Mouse (Mus musculus): Measurements from ENCODE around the gene Ctnnbip1. TPM values are rescaled to one million over a fixed set of nuclear protein-coding genes. Genes with fewer than 3 reads are reported as not detected.

Gene Ctnnbip1
- polyA plus RNA-seq, 1 experiment from 2014 or later, result 59.7 TPM

DNA sequence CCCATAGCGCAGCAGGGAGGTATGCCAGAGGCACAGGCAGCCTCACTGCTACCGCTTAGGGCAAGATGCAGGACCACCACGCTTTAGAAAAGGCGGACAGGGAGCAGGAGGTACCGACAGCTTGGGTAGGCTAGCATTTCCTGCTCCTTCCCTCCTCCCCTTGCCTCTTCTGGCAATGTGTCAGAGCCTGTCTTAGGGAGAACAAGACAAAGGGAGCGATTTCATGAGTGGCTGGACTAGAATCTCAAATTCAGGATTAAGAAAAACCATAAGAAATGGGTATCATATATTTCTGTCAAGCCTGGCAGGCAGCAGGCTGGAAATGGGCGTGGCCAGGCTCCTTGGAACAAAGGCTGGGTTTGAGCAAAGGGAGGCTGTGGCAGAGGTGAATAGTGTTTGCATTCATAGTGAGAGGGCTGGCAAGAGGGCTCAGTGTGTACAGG, 44.9 kb downstream of the Ctnnbip1 start:
- Histone ChIP-seq H3K36me3 (ENCODE audit: control insufficient read depth, insufficient read depth, low read length) (no peaks in the 10 kb centered on the region), H3K9ac (ENCODE audit: low read length) (peak overlapping the region; percentile 14; the same call in 1 of the 2 replicates), H3K27ac (ENCODE audit: low read length) (peak overlapping the region; percentile 56; the same call in 1 of the 2 replicates), H3K4me2 (ENCODE audit: low read depth, low read length) (peak overlapping the region; percentile 34), H3K4me1 (replicated peaks; ENCODE audit: control insufficient read depth, insufficient read depth, low read length) (peaks cover 41% of the 10 kb centered on the region), H3K9me3 (ENCODE audit: control insufficient read depth, low read length) (0 out of 2 replicates have a peak, but pooled peaks cover 2% of the 10 kb centered on the region), H3K4me3 (ENCODE audit: low read length) (no peak overlapping the region), H3K27me3 (ENCODE audit: control insufficient read depth, insufficient read depth, low read depth, low read length) (no peaks in the 10 kb centered on the region)
- 0 out of 2 replicates have a peak, but pooled peaks have one; percentile 6 for ATAC-seq (ENCODE audit: low read depth)
- WGBS, result 21% methylated on average over 7 of the region's 7 CpGs

- Histone ChIP-seq H3K9me3 (ENCODE audit: control insufficient read depth, low read length) (0 out of 2 replicates have a peak, but pooled peaks cover 2% of the 10 kb centered on the region), H3K36me3 (ENCODE audit: control insufficient read depth, insufficient read depth, low read length) (no peaks in the 10 kb centered on the region), H3K27ac (ENCODE audit: low read length) (no peak overlapping the region), H3K4me3 (ENCODE audit: low read length) (no peak overlapping the region), H3K4me2 (ENCODE audit: low read depth, low read length) (no peak overlapping the region), H3K9ac (ENCODE audit: low read length) (no peak overlapping the region), H3K4me1 (replicated peaks; ENCODE audit: control insufficient read depth, insufficient read depth, low read length) (peaks cover 45% of the 10 kb centered on the region), H3K27me3 (ENCODE audit: control insufficient read depth, insufficient read depth, low read depth, low read length) (no peaks in the 10 kb centered on the region)
- ATAC-seq (ENCODE audit: low read depth), result no peak
- WGBS, result 65% methylated on average over 10 of the region's 10 CpGs
Measured at GRCm38 (mm10) chr4:149563941-149564361, 45.9 kb downstream of the Ctnnbip1 start.

DNA sequence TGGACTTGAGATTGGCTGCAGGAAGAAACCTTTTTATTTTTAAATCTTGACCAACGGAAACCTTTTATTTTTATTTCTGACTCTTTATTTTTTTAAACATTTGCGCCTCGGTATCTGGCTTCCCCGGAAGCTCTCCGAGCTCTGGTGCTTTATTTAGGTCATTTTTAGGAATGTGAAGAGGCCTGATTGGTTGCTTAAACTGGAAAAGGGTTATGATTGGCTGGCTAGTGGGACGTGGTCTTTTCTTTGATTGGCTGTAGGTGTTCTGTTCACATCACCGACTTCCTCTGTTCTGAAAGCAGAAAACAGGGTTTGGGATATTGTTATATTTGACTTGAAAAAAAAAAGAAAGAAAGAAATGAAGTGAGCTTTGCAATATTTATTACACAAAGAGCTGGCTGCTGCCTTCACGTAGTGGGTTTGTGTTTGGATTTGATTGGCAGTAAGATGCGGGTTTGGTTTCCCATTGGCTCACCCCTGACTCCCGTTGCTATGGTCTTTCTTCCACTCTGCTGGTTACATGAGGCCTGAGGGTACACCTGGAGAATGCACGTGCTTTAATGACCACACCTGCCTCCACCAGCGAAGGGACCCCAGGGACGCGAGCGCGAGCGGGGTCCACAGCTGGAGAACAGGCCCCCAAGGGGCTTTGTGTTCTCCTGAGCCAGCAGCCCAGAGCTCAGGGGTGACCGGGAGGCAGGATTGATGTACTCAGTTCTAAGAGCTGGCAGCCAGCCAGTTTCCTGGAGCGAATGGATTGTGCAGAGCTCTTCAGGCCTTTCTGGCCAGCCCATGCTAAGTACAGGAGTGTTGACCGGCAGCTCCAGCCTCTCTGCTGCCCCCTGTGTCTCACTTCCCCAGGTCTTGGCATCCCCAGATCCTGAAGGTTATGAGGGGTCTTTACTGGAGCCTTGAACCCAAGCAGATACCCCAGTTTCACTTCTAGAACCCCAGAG, 46.7 kb downstream of the Ctnnbip1 start:
- H3K4me1 ChIP-seq (replicated peaks; ENCODE audit: control insufficient read depth, insufficient read depth, low read length), result peaks cover 53% of the 10 kb centered on the region
- H3K4me3 ChIP-seq (ENCODE audit: low read length), result no peak overlapping the region
- H3K9me3 ChIP-seq (ENCODE audit: control insufficient read depth, low read length), result 0 out of 2 replicates have a peak, but pooled peaks cover 2% of the 10 kb centered on the region
- no peaks in the 10 kb centered on the region for H3K36me3 ChIP-seq (ENCODE audit: control insufficient read depth, insufficient read depth, low read length)
- peak overlapping the region; percentile 56 for H3K27ac ChIP-seq (ENCODE audit: low read length)
- peak overlapping the region; percentile 18 for H3K4me2 ChIP-seq (ENCODE audit: low read depth, low read length)
- ATAC-seq (ENCODE audit: low read depth), result peak; percentile 85
- no peaks in the 10 kb centered on the region for H3K27me3 ChIP-seq (ENCODE audit: control insufficient read depth, insufficient read depth, low read depth, low read length)
- H3K9ac ChIP-seq (ENCODE audit: low read length), result no peak overlapping the region
- whole genome bisulfite sequencing, result 35% methylated on average over 20 of the region's 20 CpGs

- H3K27ac ChIP-seq (ENCODE audit: low read length), result peak overlapping the region; percentile 19
- H3K9me3 ChIP-seq (ENCODE audit: control insufficient read depth, low read length), result no peaks in the 10 kb centered on the region
- no peak overlapping the region for H3K9ac ChIP-seq (ENCODE audit: low read length)
- no peaks in the 10 kb centered on the region for H3K27me3 ChIP-seq (ENCODE audit: control insufficient read depth, insufficient read depth, low read depth, low read length)
- no peak overlapping the region for H3K4me3 ChIP-seq (ENCODE audit: low read length)
- H3K4me2 ChIP-seq (ENCODE audit: low read depth, low read length), result no peak overlapping the region
- 27% methylated on average over 8 of the region's 8 CpGs for WGBS
- no peaks in the 10 kb centered on the region for H3K36me3 ChIP-seq (ENCODE audit: control insufficient read depth, insufficient read depth, low read length)
- H3K4me1 ChIP-seq (replicated peaks; ENCODE audit: control insufficient read depth, insufficient read depth, low read length), result peaks cover 67% of the 10 kb centered on the region
- ATAC-seq (ENCODE audit: low read depth), result peak; percentile 13; the same call in 1 of the 2 replicates
Measured at GRCm38 (mm10) chr4:149567432-149568026, 49.5 kb downstream of the Ctnnbip1 start.

GRCm38 (mm10) chr4:149568622-149569021, 50.6 kb downstream of the Ctnnbip1 start:
- H3K9ac ChIP-seq (ENCODE audit: low read length), result no peak overlapping the region
- H3K4me1 ChIP-seq (replicated peaks; ENCODE audit: control insufficient read depth, insufficient read depth, low read length), result peaks cover 66% of the 10 kb centered on the region
- ATAC-seq (ENCODE audit: low read depth), result no peak
- no peaks in the 10 kb centered on the region for H3K36me3 ChIP-seq (ENCODE audit: control insufficient read depth, insufficient read depth, low read length)
- H3K27ac ChIP-seq (ENCODE audit: low read length), result no peak overlapping the region
- H3K9me3 ChIP-seq (ENCODE audit: control insufficient read depth, low read length), result no peaks in the 10 kb centered on the region
- no peak overlapping the region for H3K4me2 ChIP-seq (ENCODE audit: low read depth, low read length)
- no peak overlapping the region for H3K4me3 ChIP-seq (ENCODE audit: low read length)
- no peaks in the 10 kb centered on the region for H3K27me3 ChIP-seq (ENCODE audit: control insufficient read depth, insufficient read depth, low read depth, low read length)
- 24% methylated on average over 6 of the region's 6 CpGs for WGBS

DNA sequence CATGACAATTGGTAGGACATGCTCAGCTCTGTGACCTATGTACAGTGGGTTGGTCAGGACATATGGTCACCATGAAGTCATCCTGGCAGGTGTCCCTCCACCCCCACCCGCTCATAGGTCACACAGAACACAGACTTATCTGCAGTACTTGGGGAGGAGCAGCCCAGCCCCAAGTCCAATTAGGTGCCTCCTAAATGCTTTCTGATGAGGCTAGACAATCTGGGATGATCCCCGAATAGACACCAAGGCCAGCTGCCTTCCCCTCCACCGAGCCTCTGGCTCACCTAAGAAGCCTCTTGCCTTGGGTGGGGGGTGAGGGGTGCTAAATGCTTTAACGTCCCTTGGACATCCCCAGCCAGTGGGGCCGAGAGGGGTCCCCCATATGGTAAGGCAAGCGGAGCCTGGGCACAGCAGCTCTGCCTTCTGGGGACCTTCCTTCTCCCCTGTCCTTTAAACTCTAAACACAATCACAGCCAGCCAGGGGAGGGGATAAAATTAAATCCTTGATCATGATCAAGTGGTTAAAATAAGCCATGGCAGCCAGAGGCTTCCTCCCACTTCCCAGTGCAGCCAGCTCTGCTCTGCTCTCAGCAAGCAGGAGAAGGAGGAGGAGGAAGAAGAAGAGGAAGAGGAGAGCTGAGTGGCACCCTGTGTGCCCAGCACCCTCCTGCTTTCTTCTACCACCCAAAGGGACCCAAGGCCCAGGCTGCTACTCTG, 51.9 kb downstream of the Ctnnbip1 start:
- no peak for ATAC-seq (ENCODE audit: low read depth)
- Histone ChIP-seq H3K36me3 (ENCODE audit: control insufficient read depth, insufficient read depth, low read length) (no peaks in the 10 kb centered on the region), H3K9me3 (ENCODE audit: control insufficient read depth, low read length) (no peaks in the 10 kb centered on the region), H3K27ac (ENCODE audit: low read length) (no peak overlapping the region), H3K4me1 (replicated peaks; ENCODE audit: control insufficient read depth, insufficient read depth, low read length) (peaks cover 55% of the 10 kb centered on the region), H3K9ac (ENCODE audit: low read length) (no peak overlapping the region), H3K27me3 (ENCODE audit: control insufficient read depth, insufficient read depth, low read depth, low read length) (no peaks in the 10 kb centered on the region), H3K4me3 (ENCODE audit: low read length) (no peak overlapping the region), H3K4me2 (ENCODE audit: low read depth, low read length) (no peak overlapping the region)
- 69% methylated on average over 6 of the region's 6 CpGs for WGBS

DNA sequence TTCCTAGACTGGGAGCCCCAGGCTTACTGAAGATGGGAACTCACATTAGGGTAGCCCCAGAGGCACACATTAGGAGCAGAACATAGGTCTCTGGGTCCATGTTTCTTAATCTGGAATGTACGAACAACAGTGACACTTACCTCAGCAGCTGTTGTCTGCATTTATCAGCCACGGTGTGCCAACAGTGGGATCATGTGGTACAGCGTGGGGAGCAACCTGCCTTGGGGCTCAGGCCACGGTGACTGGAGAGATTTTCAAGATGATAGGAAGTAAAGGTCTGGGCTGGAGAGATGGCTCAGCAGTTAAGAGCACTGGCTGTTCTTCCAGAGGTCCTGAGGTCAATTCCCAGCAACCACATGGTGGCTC, 52.4 kb downstream of the Ctnnbip1 start:
- H3K4me1 ChIP-seq (replicated peaks; ENCODE audit: control insufficient read depth, insufficient read depth, low read length), result peaks cover 49% of the 10 kb centered on the region
- no peak overlapping the region for H3K4me3 ChIP-seq (ENCODE audit: low read length)
- H3K9me3 ChIP-seq (ENCODE audit: control insufficient read depth, low read length), result no peaks in the 10 kb centered on the region
- no peak overlapping the region for H3K27ac ChIP-seq (ENCODE audit: low read length)
- no peak overlapping the region for H3K9ac ChIP-seq (ENCODE audit: low read length)
- H3K27me3 ChIP-seq (ENCODE audit: control insufficient read depth, insufficient read depth, low read depth, low read length), result no peaks in the 10 kb centered on the region
- no peaks in the 10 kb centered on the region for H3K36me3 ChIP-seq (ENCODE audit: control insufficient read depth, insufficient read depth, low read length)
- no peak overlapping the region for H3K4me2 ChIP-seq (ENCODE audit: low read depth, low read length)
- ATAC-seq (ENCODE audit: low read depth), result no peak
- 65% methylated on average over 4 of the region's 4 CpGs for WGBS

- Histone ChIP-seq H3K4me2 (ENCODE audit: low read depth, low read length) (peak overlapping the region; percentile 32), H3K4me3 (ENCODE audit: low read length) (no peak overlapping the region), H3K9ac (ENCODE audit: low read length) (peak overlapping the region; percentile 41), H3K27ac (ENCODE audit: low read length) (peak overlapping the region; percentile 88), H3K36me3 (ENCODE audit: control insufficient read depth, insufficient read depth, low read length) (no peaks in the 10 kb centered on the region), H3K9me3 (ENCODE audit: control insufficient read depth, low read length) (no peaks in the 10 kb centered on the region), H3K27me3 (ENCODE audit: control insufficient read depth, insufficient read depth, low read depth, low read length) (no peaks in the 10 kb centered on the region), H3K4me1 (replicated peaks; ENCODE audit: control insufficient read depth, insufficient read depth, low read length) (peaks cover 49% of the 10 kb centered on the region)
- peak; percentile 26 for ATAC-seq (ENCODE audit: low read depth)
- 50% methylated on average over 5 of the region's 5 CpGs for WGBS
Measured at GRCm38 (mm10) chr4:149571209-149571608, 53.2 kb downstream of the Ctnnbip1 start.
